Comparison of ENCODE assay signal across 7 mouse cellular contexts in the genomic region with DNA sequence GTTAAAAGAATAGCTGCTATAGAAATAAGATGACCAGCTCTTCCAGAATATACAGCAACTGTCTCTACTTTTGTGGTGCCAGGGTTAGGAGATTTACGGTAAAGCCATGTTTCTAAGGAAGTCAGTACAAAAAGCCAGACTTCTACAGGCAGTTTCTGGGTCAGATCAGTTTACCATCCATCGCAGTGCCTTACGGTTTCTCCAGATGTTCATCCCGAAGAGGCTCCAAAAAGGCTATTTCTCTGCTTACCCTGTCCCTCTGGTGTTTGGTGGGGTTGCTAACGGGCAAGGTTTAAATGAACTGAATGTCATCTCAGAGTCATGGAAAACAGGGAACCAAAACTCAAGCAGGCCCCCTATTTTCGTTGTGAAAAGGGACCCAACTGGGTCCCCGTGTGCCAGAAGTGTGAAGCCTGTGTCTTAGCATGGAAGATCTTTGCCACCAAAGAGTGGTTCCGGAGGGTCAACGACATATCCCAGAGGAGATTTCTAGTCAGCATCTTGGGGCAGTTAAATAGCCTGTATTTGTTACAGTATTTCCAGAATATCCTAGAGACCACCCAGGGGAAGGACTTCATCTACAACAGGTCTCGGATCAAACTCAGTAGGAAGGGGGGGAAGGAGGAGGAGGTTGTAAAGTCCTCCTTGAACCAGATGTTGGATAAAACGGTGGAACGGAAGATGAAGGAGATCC. TPM values are rescaled to one million over a fixed set of nuclear protein-coding genes. Genes with fewer than 3 reads are reported as not detected.
DNase-seq lines count a peak whose midpoint lies in the region; ATAC-seq and TF ChIP-seq lines count a peak whose summit lies in the region.

TSS of gene Fbxw10 (plus strand) at position 109 of the 694 bp plus-strand sequence.

- peak; percentile 48; the same call in 1 of the 2 replicates for TF ChIP-seq POLR2A in CH12.LX (IDR thresholded peaks at IDR 0.05; ENCODE audit: low read depth, low read length)

- no peaks in the 10 kb centered on the region for H3K79me2 ChIP-seq in CH12.LX (replicated peaks; ENCODE audit: control insufficient read depth, extremely low read depth, insufficient read depth, poor library complexity, severe bottlenecking)

- TF ChIP-seq CTCF in CH12.LX (conservative IDR thresholded peaks at IDR 0.05 in 1 of 2, IDR thresholded peaks at IDR 0.05 in 1 of 2; ENCODE audit: low read depth in 2 of 2, low read length in 2 of 2): no peak
- no peak for TF ChIP-seq CTCF in midbrain, postnatal 0 days (IDR thresholded peaks at IDR 0.05)

- WGBS in embryonic facial prominence, embryonic 14.5 days: 9% methylated on average over 12 of the region's 12 CpGs
- WGBS in hindbrain, embryonic 14.5 days: 31% methylated on average over 12 of the region's 12 CpGs
- 14% methylated on average over 12 of the region's 12 CpGs for WGBS in limb, embryonic 11.5 days
- WGBS in midbrain, postnatal 0 days: 28% methylated on average over 12 of the region's 12 CpGs

- H3K27me3 ChIP-seq in CH12.LX (replicated peaks): no peaks in the 10 kb centered on the region
- no peaks in the 10 kb centered on the region for H3K27me3 ChIP-seq in embryonic facial prominence, embryonic 14.5 days (replicated peaks; ENCODE audit: control insufficient read depth, insufficient read depth, low read length)
- H3K27me3 ChIP-seq in hindbrain, embryonic 14.5 days (ENCODE audit: control insufficient read depth, insufficient read depth, low read length): no peaks in the 10 kb centered on the region
- no peaks in the 10 kb centered on the region for H3K27me3 ChIP-seq in limb, embryonic 11.5 days (ENCODE audit: control insufficient read depth, insufficient read depth, low read length)
- H3K27me3 ChIP-seq in midbrain, postnatal 0 days (ENCODE audit: insufficient read depth, low read length): no peaks in the 10 kb centered on the region

- H3K4me3 ChIP-seq in CH12.LX (replicated peaks in 1 of 3; ENCODE audit: low read depth in 2 of 3, low read length in 2 of 3, poor library complexity in 1 of 3): peak within 1 kb of the TSS in 2 of 3 experiments; percentile 33 to 45
- H3K4me3 ChIP-seq in embryonic facial prominence, embryonic 14.5 days (ENCODE audit: low read depth, low read length): peak within 1 kb of the TSS; percentile 13
- H3K4me3 ChIP-seq in hindbrain, embryonic 14.5 days (replicated peaks; ENCODE audit: low read length): no peak within 1 kb of the TSS
- no peak within 1 kb of the TSS for H3K4me3 ChIP-seq in limb, embryonic 11.5 days (ENCODE audit: low read depth, low read length)
- no peak within 1 kb of the TSS for H3K4me3 ChIP-seq in midbrain, postnatal 0 days (ENCODE audit: low read depth, low read length)

- dilution Hi-C loops in CH12.LX (cut with MboI; ENCODE audit: extremely low pct_ligation_motif_present, extremely low pct_unique_long_range_greater_than_20kb, low sequenced_read_pairs): no loop called here

- peak; percentile 50; the same call in 1 of the 2 replicates for ATAC-seq in embryonic facial prominence, embryonic 14.5 days (ENCODE audit: low read depth)
- no peak for ATAC-seq in hindbrain, embryonic 14.5 days (ENCODE audit: low FRiP score)
- no peak for ATAC-seq in limb, embryonic 11.5 days (ENCODE audit: insufficient number of reproducible peaks, low FRiP score, low TSS enrichment, low read depth)
- no peak for ATAC-seq in midbrain, postnatal 0 days (ENCODE audit: low FRiP score)

- TF ChIP-seq EP300 in CH12.LX (IDR thresholded peaks at IDR 0.05; ENCODE audit: low read length): peak; percentile 22; the same call in 1 of the 2 replicates

- DNase-seq in 3T3-L1 (ENCODE audit: low read depth, low spot score) (peak; percentile 22), CH12.LX (ENCODE audit: extremely low read depth) (peak; percentile 49)
- peak; percentile 90 for DNase-seq in embryonic facial prominence, embryonic 14.5 days (ENCODE audit: low spot score)
- DNase-seq in hindbrain, embryonic 14.5 days (ENCODE audit: low spot score): peak; percentile 59
- DNase-seq in limb, embryonic 11.5 days (ENCODE audit: low spot score): peak; percentile 54
- DNase-seq in midbrain, postnatal 0 days (ENCODE audit: low spot score): peak; percentile 67
- no peak for DNase-seq in cerebellum, adult 11 months

- no peak within 1 kb of the TSS for H3K27ac ChIP-seq in CH12.LX (ENCODE audit: insufficient read depth, low read depth)
- peak within 1 kb of the TSS; percentile 85 for H3K27ac ChIP-seq in embryonic facial prominence, embryonic 14.5 days (replicated peaks; ENCODE audit: low read depth, low read length)
- no peak within 1 kb of the TSS for H3K27ac ChIP-seq in hindbrain, embryonic 14.5 days
- peak within 1 kb of the TSS; percentile 78 for H3K27ac ChIP-seq in limb, embryonic 11.5 days (replicated peaks; ENCODE audit: low read depth, low read length)
- H3K27ac ChIP-seq in midbrain, postnatal 0 days (ENCODE audit: low read depth, low read length): no peak within 1 kb of the TSS

- no peaks in the 10 kb centered on the region for H3K36me3 ChIP-seq in CH12.LX (replicated peaks in 1 of 2; ENCODE audit: control insufficient read depth in 1 of 2, insufficient read depth in 1 of 2, low read length in 1 of 2)
- 0 out of 2 replicates have a peak, but pooled peaks cover 5% of the 10 kb centered on the region for H3K36me3 ChIP-seq in embryonic facial prominence, embryonic 14.5 days (ENCODE audit: control insufficient read depth, insufficient read depth, low read length)
- H3K36me3 ChIP-seq in hindbrain, embryonic 14.5 days (replicated peaks; ENCODE audit: control insufficient read depth, insufficient read depth): no peaks in the 10 kb centered on the region
- no peaks in the 10 kb centered on the region for H3K36me3 ChIP-seq in limb, embryonic 11.5 days (ENCODE audit: control insufficient read depth, insufficient read depth, low read length)
- no peaks in the 10 kb centered on the region for H3K36me3 ChIP-seq in midbrain, postnatal 0 days (ENCODE audit: insufficient read depth, low read length)

- peak within 1 kb of the TSS; percentile 29 for H3K9ac ChIP-seq in CH12.LX (ENCODE audit: insufficient read depth, low read depth)
- peak within 1 kb of the TSS; percentile 43; the same call in 1 of the 2 replicates for H3K9ac ChIP-seq in embryonic facial prominence, embryonic 14.5 days (ENCODE audit: low read depth, low read length)
- 0 out of 2 replicates have a peak within 1 kb of the TSS, but pooled peaks have one; percentile 34 for H3K9ac ChIP-seq in hindbrain, embryonic 14.5 days
- H3K9ac ChIP-seq in limb, embryonic 11.5 days (ENCODE audit: low read length): peak within 1 kb of the TSS; percentile 28
- H3K9ac ChIP-seq in midbrain, postnatal 0 days (replicated peaks; ENCODE audit: low read length, poor library complexity, severe bottlenecking): no peak within 1 kb of the TSS

- peaks cover 2 to 11% of the 10 kb centered on the region in 2 experiments for H3K4me1 ChIP-seq in CH12.LX (ENCODE audit: control insufficient read depth in 1 of 2, insufficient read depth in 2 of 2)
- peaks cover 15% of the 10 kb centered on the region; the same call in 1 of the 2 replicates for H3K4me1 ChIP-seq in embryonic facial prominence, embryonic 14.5 days (ENCODE audit: control insufficient read depth, insufficient read depth, low read length)
- peaks cover 4% of the 10 kb centered on the region; the same call in 1 of the 2 replicates for H3K4me1 ChIP-seq in hindbrain, embryonic 14.5 days (replicated peaks; ENCODE audit: control insufficient read depth, insufficient read depth, low read length)
- H3K4me1 ChIP-seq in limb, embryonic 11.5 days (ENCODE audit: control insufficient read depth, insufficient read depth, low read length): peaks cover 9% of the 10 kb centered on the region; the same call in 1 of the 2 replicates
- H3K4me1 ChIP-seq in midbrain, postnatal 0 days (ENCODE audit: insufficient read depth, low read length): no peaks in the 10 kb centered on the region

- no peak for TF ChIP-seq RAD21 in CH12.LX (IDR thresholded peaks at IDR 0.05; ENCODE audit: low read depth, low read length)

- H3K9me3 ChIP-seq in CH12.LX (replicated peaks; ENCODE audit: low read length): no peaks in the 10 kb centered on the region
- no peaks in the 10 kb centered on the region for H3K9me3 ChIP-seq in embryonic facial prominence, embryonic 14.5 days (ENCODE audit: control insufficient read depth, low read length)
- no peaks in the 10 kb centered on the region for H3K9me3 ChIP-seq in hindbrain, embryonic 14.5 days (ENCODE audit: control insufficient read depth, low read length)
- H3K9me3 ChIP-seq in limb, embryonic 11.5 days (ENCODE audit: control insufficient read depth, low read length): no peaks in the 10 kb centered on the region
- H3K9me3 ChIP-seq in midbrain, postnatal 0 days (ENCODE audit: low read length): no peaks in the 10 kb centered on the region

- in situ Hi-C loops in CH12.LX (cut with MboI; ENCODE audit: low pct_ligation_motif_present, low pct_unique_long_range_greater_than_20kb, low sequenced_read_pairs): loop anchor here (5.0 kb wide), 1 partner anchor 90 kb away; no protein-coding TSS in a partner anchor

- peak within 1 kb of the TSS; percentile 52 for H3K4me2 ChIP-seq in CH12.LX (ENCODE audit: insufficient read depth, low read depth, poor library complexity, severe bottlenecking)
- peak within 1 kb of the TSS; percentile 51 for H3K4me2 ChIP-seq in embryonic facial prominence, embryonic 14.5 days (ENCODE audit: low read depth, low read length)
- peak within 1 kb of the TSS; percentile 36 for H3K4me2 ChIP-seq in hindbrain, embryonic 14.5 days (replicated peaks)
- peak within 1 kb of the TSS; percentile 43 for H3K4me2 ChIP-seq in limb, embryonic 11.5 days (ENCODE audit: low read depth, severe bottlenecking)
- peak within 1 kb of the TSS; percentile 21; the same call in 1 of the 2 replicates for H3K4me2 ChIP-seq in midbrain, postnatal 0 days (ENCODE audit: low read depth, low read length, poor library complexity, severe bottlenecking)

TF ChIP-seq in CH12.LX, 34 proteins besides CTCF, POLR2A, EP300 and RAD21 (continues in another document):
- peak; percentile 46; the same call in 1 of the 2 replicates for TF ChIP-seq NELFE (IDR thresholded peaks at IDR 0.05; ENCODE audit: low read depth, low read length)
- TF ChIP-seq MAZ (IDR thresholded peaks at IDR 0.05; ENCODE audit: low read depth, low read length): no peak
- no peak for TF ChIP-seq ZC3H11A (IDR thresholded peaks at IDR 0.05; ENCODE audit: low read depth, low read length)
- TF ChIP-seq ZMIZ1 (IDR thresholded peaks at IDR 0.05; ENCODE audit: low read depth, low read length): no peak
- TF ChIP-seq USF2 (conservative IDR thresholded peaks at IDR 0.05; ENCODE audit: low read depth, low read length): no peak
- TF ChIP-seq NRF1 (IDR thresholded peaks at IDR 0.05; ENCODE audit: low read depth, low read length): no peak

RNA-seq across cellular contexts. Expression of gene Fbxw10, which starts in this region (rescaled TPM):
- total RNA-seq in CH12.LX (2012; rRNA removed) (0.50 and 0.59 TPM in 2 replicates), CH12.LX (2014; rRNA removed) (0.78 and 0.88 TPM in 2 replicates)
- polyA plus RNA-seq in CH12.LX (2012; ENCODE audit: insufficient read length, low read depth): 0.87 and 1.4 TPM in 2 replicates
- 0.60 and 0.62 TPM in 2 replicates for polyA plus RNA-seq in embryonic facial prominence, embryonic 14.5 days (2014; fragmentation: Nextera tagmentation; extraction: Ambion mirVana)
- polyA plus RNA-seq in hindbrain, embryonic 14.5 days (2014; fragmentation: Nextera tagmentation; extraction: Ambion mirVana): 0.25 and 0.61 TPM in 2 replicates
- 0.67 and 0.91 TPM in 2 replicates for polyA plus RNA-seq in limb, embryonic 11.5 days (2014; fragmentation: Nextera tagmentation; extraction: Ambion mirVana)
- total RNA-seq in midbrain, postnatal 0 days (2014; rRNA removed): 0.38 and 0.49 TPM in 2 replicates
- 0.60 and 0.72 TPM in 2 replicates for polyA plus RNA-seq in midbrain, postnatal 0 days (2015; fragmentation: Nextera tagmentation; extraction: Ambion mirVana)

Comparison
In these comparisons a context has a peak if more than half of its experiments do, and no peak if none do; other contexts are left out.
1. Peak in DNase-seq, ATAC-seq, H3K4me3 ChIP-seq, H3K27ac ChIP-seq, H3K9ac ChIP-seq and H3K4me2 ChIP-seq in embryonic facial prominence, embryonic 14.5 days; RNA of the gene not detected or under 1 TPM.
2. Peak in DNase-seq, H3K9ac ChIP-seq and H3K4me2 ChIP-seq in hindbrain, embryonic 14.5 days; RNA of the gene not detected or under 1 TPM.
3. Peak in DNase-seq, H3K27ac ChIP-seq, H3K9ac ChIP-seq and H3K4me2 ChIP-seq in limb, embryonic 11.5 days; RNA of the gene not detected or under 1 TPM.
4. Peak in DNase-seq and H3K4me2 ChIP-seq in midbrain, postnatal 0 days; RNA of the gene not detected or under 1 TPM.
5. H3K4me3 ChIP-seq: peak in CH12.LX (2 of 3); none in hindbrain, embryonic 14.5 days (single experiment), limb, embryonic 11.5 days (single experiment) and midbrain, postnatal 0 days (single experiment).
6. Peak in every context shown above with its lines, with median percentiles within 50 percentile points of each other: H3K4me2 ChIP-seq.